Mouse (Mus musculus): Measurements from ENCODE around the gene Ubr1. TPM values are rescaled to one million over a fixed set of nuclear protein-coding genes. Genes with fewer than 3 reads are reported as not detected.

Gene Ubr1
- polyA plus RNA-seq (2015; fragmentation: Nextera tagmentation; extraction: Ambion mirVana), result 33.4 and 38.2 TPM in 2 replicates

DNA sequence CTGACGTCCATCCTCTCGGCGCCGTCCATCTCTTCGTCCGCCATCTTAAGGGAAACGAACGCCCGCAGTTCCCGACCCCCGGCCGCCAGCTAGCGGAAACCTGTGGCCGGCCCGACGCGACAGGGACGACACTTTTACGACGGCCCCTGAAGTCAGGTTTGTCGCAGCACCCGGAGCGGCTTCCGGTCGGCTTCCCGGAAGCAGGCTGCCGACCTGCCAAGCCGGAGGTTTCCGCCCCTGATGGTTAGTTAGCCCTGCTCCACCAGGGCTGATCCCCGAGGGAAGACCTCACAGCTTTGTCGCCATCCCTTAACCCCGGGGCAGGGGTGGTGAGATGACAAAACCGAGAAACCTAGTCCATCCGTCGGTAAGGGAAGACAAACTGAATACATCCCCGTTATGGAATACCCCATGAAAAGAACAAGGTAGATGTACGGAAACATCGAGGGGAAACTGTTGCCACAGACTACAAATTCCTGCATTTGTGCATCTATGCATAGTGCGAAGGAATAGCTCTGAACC, at the start of gene Ubr1:
TSS of gene Ubr1 (minus strand) at position 157 of the 522 bp plus-strand sequence.
- Histone ChIP-seq H3K4me2 (ENCODE audit: low read length) (peak within 1 kb of the TSS; percentile 55), H3K27ac (ENCODE audit: low read depth, low read length) (peak within 1 kb of the TSS; percentile 88), H3K9me3 (ENCODE audit: control insufficient read depth, low read length) (no peaks in the 10 kb centered on the region), H3K36me3 (ENCODE audit: control insufficient read depth, insufficient read depth, low read length) (no peaks in the 10 kb centered on the region), H3K4me1 (ENCODE audit: control insufficient read depth, insufficient read depth, low read depth, low read length) (peaks cover 11% of the 10 kb centered on the region), H3K27me3 (replicated peaks; ENCODE audit: control insufficient read depth, insufficient read depth, low read length) (no peaks in the 10 kb centered on the region), H3K9ac (ENCODE audit: low read depth, low read length) (peak within 1 kb of the TSS; percentile 85), H3K4me3 (ENCODE audit: low read length) (peak within 1 kb of the TSS; percentile 74)
- under 1% methylated on average over 33 of the region's 39 CpGs for WGBS
- peak; percentile 96 for ATAC-seq

DNA sequence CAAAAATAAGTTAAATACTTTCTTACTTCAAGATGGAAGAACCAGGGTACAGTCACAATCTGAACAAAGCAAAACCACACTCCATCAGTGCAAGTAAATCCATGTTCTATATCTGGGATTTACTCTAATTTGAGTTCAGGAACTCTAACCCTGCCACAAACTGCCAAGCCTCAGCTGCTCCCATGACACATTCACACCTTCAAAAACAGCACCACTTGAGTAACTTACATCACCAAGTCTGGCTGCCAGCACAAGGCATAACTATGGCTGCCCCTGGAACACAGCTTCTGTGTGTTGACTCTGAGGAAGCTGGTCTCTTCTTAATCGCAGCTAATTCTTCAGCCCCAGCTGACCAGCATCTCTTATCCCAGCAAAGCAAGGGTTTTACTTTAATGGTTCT, 46.6 kb upstream of the Ubr1 start:
- Histone ChIP-seq H3K27ac (ENCODE audit: low read depth, low read length) (no peak overlapping the region), H3K4me1 (ENCODE audit: control insufficient read depth, insufficient read depth, low read depth, low read length) (no peaks in the 10 kb centered on the region), H3K9me3 (ENCODE audit: control insufficient read depth, low read length) (no peaks in the 10 kb centered on the region), H3K27me3 (replicated peaks; ENCODE audit: control insufficient read depth, insufficient read depth, low read length) (no peaks in the 10 kb centered on the region), H3K4me3 (ENCODE audit: low read length) (no peak overlapping the region), H3K4me2 (ENCODE audit: low read length) (no peak overlapping the region), H3K36me3 (ENCODE audit: control insufficient read depth, insufficient read depth, low read length) (peaks cover 28% of the 10 kb centered on the region), H3K9ac (ENCODE audit: low read depth, low read length) (no peak overlapping the region)
- WGBS, result 100% methylated on average over 1 of the region's 1 CpGs
- no peak for ATAC-seq

DNA sequence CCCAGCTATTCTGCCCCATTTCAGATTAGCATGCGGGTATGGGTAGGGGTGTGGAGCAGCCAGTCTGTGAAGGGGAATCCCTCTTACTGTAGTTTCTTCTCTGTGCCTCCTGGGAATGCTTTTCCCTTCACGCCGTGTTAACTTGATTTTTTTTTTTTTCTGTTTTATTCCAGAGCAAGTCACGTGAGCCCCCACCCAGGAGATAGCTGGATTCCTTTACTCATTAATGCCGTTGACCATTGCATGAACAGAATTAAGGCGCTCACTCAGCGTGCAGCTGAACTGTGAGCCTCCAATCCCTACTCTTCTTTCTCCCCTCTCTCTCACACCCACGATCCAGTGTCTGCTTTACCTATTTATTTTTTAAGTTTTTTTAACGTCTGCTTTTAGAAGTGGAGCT, 45.7 kb upstream of the Ubr1 start:
- no peak for ATAC-seq
- Histone ChIP-seq H3K36me3 (ENCODE audit: control insufficient read depth, insufficient read depth, low read length) (peaks cover 31% of the 10 kb centered on the region), H3K4me3 (ENCODE audit: low read length) (no peak overlapping the region), H3K4me1 (ENCODE audit: control insufficient read depth, insufficient read depth, low read depth, low read length) (no peaks in the 10 kb centered on the region), H3K9ac (ENCODE audit: low read depth, low read length) (no peak overlapping the region), H3K27ac (ENCODE audit: low read depth, low read length) (no peak overlapping the region), H3K4me2 (ENCODE audit: low read length) (no peak overlapping the region), H3K27me3 (replicated peaks; ENCODE audit: control insufficient read depth, insufficient read depth, low read length) (no peaks in the 10 kb centered on the region), H3K9me3 (ENCODE audit: control insufficient read depth, low read length) (no peaks in the 10 kb centered on the region)
- 82% methylated on average over 9 of the region's 9 CpGs for WGBS

DNA sequence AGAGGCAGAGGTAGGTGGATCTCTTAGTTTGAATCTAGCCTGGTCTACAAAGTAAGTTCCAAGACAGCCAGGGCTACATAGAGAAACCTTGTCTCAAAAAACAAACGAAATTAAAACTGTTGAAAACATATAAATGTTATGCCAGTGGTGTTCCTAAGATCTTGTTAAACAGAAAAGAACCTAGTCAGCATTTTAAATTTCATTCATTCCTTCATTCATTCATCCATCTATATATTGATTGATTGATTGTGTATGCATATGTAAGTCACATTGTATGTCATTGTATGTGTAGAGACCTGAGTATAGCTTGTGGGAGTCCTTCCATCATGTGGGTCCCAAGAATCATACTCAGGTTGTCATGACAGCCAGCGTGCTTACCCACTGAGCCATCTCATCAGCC, 45.0 kb upstream of the Ubr1 start:
- peaks cover 31% of the 10 kb centered on the region for H3K36me3 ChIP-seq (ENCODE audit: control insufficient read depth, insufficient read depth, low read length)

DNA sequence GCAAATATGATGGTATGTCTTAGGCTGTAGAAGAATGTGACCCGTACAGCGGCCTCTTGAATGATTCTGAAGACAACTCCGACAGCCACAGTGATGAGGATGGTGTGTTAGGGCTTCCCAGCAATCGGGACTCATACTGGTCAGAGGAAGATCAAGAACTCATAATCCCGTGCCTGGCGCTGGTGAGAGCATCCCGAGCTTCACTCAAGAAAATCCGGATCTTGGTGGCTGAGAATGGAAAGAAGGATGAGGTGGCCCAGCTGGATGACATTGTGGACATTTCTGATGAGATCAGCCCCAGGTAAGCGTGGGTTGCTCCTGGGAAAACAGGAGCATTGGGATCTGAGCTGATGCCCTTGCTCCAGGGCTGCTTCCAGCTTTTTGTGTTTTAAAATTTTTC, 42.2 kb upstream of the Ubr1 start:
- Histone ChIP-seq H3K27me3 (replicated peaks; ENCODE audit: control insufficient read depth, insufficient read depth, low read length) (no peaks in the 10 kb centered on the region), H3K36me3 (ENCODE audit: control insufficient read depth, insufficient read depth, low read length) (peaks cover 28% of the 10 kb centered on the region), H3K9me3 (ENCODE audit: control insufficient read depth, low read length) (no peaks in the 10 kb centered on the region), H3K4me3 (ENCODE audit: low read length) (no peak overlapping the region), H3K27ac (ENCODE audit: low read depth, low read length) (no peak overlapping the region), H3K9ac (ENCODE audit: low read depth, low read length) (no peak overlapping the region), H3K4me1 (ENCODE audit: control insufficient read depth, insufficient read depth, low read depth, low read length) (peaks cover 7% of the 10 kb centered on the region), H3K4me2 (ENCODE audit: low read length) (no peak overlapping the region)
- no peak for ATAC-seq
- 96% methylated on average over 9 of the region's 9 CpGs for WGBS

More for the DNA sequence above, 45.0 kb upstream of the Ubr1 start:
- Histone ChIP-seq H3K9ac (ENCODE audit: low read depth, low read length) (no peak overlapping the region), H3K4me1 (ENCODE audit: control insufficient read depth, insufficient read depth, low read depth, low read length) (no peaks in the 10 kb centered on the region), H3K4me3 (ENCODE audit: low read length) (no peak overlapping the region), H3K27ac (ENCODE audit: low read depth, low read length) (no peak overlapping the region), H3K9me3 (ENCODE audit: control insufficient read depth, low read length) (no peaks in the 10 kb centered on the region), H3K27me3 (replicated peaks; ENCODE audit: control insufficient read depth, insufficient read depth, low read length) (no peaks in the 10 kb centered on the region), H3K4me2 (ENCODE audit: low read length) (no peak overlapping the region)
- no peak for ATAC-seq
- WGBS, result 88% methylated on average over 2 of the region's 2 CpGs

DNA sequence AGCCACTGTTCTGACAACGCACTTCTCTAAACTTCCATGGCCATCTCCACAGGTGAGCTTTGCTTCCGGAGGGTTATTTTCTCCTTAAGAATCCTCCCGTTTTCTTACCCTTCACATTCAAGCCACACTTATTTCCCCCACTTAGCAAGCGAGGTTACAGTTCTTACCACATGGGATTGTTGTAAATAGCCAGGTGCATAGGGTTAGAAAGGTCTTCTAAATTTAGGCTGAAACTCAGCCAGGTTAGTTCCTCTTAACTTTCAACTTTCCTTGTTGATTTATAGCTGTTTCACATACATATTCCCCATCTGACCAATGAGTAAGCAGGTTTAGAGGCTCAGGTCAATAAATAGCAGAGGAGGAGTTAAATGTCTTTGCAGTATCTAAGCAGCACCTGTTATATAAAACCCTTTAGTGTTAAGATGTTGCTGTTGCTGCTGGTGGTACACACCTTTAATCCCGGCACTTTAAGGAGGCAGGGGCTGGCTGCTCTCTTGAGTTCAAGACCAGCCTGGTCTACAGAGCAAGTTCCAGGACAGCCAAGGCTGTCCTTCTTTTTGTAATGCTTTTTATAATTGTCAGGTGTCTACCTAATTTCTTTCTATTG, 38.7 kb upstream of the Ubr1 start:
- Histone ChIP-seq H3K27me3 (replicated peaks; ENCODE audit: control insufficient read depth, insufficient read depth, low read length) (no peaks in the 10 kb centered on the region), H3K4me3 (ENCODE audit: low read length) (peak overlapping the region; percentile 80), H3K36me3 (ENCODE audit: control insufficient read depth, insufficient read depth, low read length) (peaks cover 15% of the 10 kb centered on the region), H3K4me1 (ENCODE audit: control insufficient read depth, insufficient read depth, low read depth, low read length) (peaks cover 7% of the 10 kb centered on the region), H3K9ac (ENCODE audit: low read depth, low read length) (peak overlapping the region; percentile 78), H3K9me3 (ENCODE audit: control insufficient read depth, low read length) (no peaks in the 10 kb centered on the region), H3K27ac (ENCODE audit: low read depth, low read length) (no peak overlapping the region), H3K4me2 (ENCODE audit: low read length) (peak overlapping the region; percentile 64)
- 32% methylated on average over 5 of the region's 5 CpGs for WGBS
- no peak for ATAC-seq

DNA sequence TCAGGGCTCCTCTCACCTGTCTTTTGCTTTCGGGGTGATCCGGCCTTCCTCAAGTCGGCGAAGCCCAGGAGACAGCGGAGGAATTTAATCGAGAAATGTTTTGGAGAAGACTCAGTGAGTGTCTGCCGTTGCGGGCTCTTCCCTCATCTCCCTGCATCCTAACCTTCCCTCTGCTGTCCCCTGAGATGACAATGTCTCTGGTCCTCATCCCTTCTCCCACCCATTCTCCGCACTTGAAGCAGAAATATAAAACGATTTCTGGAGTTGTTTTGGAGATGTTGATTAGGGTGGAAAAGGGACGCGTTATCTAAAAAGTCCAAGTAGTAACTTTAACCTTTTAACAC, 38.1 kb upstream of the Ubr1 start:
- Histone ChIP-seq H3K4me1 (ENCODE audit: control insufficient read depth, insufficient read depth, low read depth, low read length) (peaks cover 7% of the 10 kb centered on the region), H3K4me3 (ENCODE audit: low read length) (peak overlapping the region; percentile 80), H3K9me3 (ENCODE audit: control insufficient read depth, low read length) (no peaks in the 10 kb centered on the region), H3K36me3 (ENCODE audit: control insufficient read depth, insufficient read depth, low read length) (peaks cover 13% of the 10 kb centered on the region), H3K27me3 (replicated peaks; ENCODE audit: control insufficient read depth, insufficient read depth, low read length) (no peaks in the 10 kb centered on the region), H3K27ac (ENCODE audit: low read depth, low read length) (peak overlapping the region; percentile 54; the same call in 1 of the 2 replicates), H3K9ac (ENCODE audit: low read depth, low read length) (peak overlapping the region; percentile 78), H3K4me2 (ENCODE audit: low read length) (peak overlapping the region; percentile 64)
- no peak for ATAC-seq
- under 1% methylated on average over 12 of the region's 12 CpGs for WGBS

DNA sequence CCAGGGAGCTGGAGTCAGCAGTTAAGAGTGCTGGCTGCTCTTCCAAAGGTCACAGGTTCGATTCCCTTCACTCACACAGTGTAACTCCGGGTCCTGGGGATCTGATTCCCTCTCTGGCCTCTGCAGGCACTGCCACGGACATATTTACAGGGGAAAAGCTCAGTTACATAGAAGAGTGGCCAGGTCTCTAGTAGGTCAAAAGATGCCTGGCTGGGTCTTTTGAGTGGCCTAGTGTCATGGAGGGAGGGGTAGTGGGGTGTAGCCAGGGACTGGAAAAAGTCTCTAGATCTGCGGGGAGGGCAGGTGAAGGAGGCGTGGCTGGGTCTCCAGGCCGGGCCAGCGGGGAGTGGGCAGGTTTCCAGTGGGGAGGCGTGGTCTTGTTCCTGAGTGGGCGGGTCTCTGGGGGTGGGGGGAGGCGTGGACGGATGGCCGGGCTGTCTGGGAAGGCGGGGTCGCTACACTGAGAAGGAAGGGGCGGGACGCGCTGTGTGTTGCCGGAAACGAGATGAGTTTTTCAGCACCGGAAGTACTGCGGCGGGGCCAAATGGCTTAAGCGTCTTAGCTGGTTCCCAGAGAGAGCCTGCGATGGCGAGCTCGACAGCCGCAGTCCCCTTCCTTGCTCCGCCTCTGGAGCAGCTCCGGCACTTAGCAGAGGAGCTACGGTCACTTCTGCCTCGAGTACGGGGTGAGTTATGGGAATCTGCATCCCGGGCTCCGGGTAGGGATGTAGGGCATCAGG, 37.6 kb upstream of the Ubr1 start, which contains the start of gene Ccndbp1:
TSS of gene Ccndbp1 (plus strand) at position 479 of the 739 bp plus-strand sequence.
- peak within 1 kb of the TSS; percentile 80 for H3K4me3 ChIP-seq (ENCODE audit: low read length)
- peaks cover 11% of the 10 kb centered on the region for H3K36me3 ChIP-seq (ENCODE audit: control insufficient read depth, insufficient read depth, low read length)
- no peaks in the 10 kb centered on the region for H3K27me3 ChIP-seq (replicated peaks; ENCODE audit: control insufficient read depth, insufficient read depth, low read length)
- H3K27ac ChIP-seq (ENCODE audit: low read depth, low read length), result peak within 1 kb of the TSS; percentile 60
- peak within 1 kb of the TSS; percentile 78 for H3K9ac ChIP-seq (ENCODE audit: low read depth, low read length)
- ATAC-seq, result peak; percentile 98
- H3K4me2 ChIP-seq (ENCODE audit: low read length), result peak within 1 kb of the TSS; percentile 64
- 2% methylated on average over 34 of the region's 34 CpGs for WGBS
- no peaks in the 10 kb centered on the region for H3K9me3 ChIP-seq (ENCODE audit: control insufficient read depth, low read length)
- H3K4me1 ChIP-seq (ENCODE audit: control insufficient read depth, insufficient read depth, low read depth, low read length), result peaks cover 7% of the 10 kb centered on the region

DNA sequence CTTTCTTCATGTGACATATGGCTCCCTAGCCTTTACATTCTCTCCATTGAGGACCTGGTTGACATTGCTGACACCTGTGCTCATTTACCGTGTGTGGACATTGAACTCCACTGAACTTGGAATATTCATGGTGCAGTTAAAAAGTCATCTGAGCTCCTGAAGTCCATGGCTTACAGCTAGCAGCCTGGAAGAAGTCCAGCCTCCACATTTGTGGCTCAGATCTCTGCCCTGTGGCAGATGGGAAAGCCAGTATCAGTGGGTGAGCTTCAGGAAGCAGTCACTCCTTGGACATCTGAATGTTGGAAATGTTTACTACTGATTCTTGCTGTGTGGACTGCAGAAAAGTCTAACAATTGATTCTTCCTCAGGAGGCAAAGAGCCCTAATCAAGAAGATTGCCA, 36.5 kb upstream of the Ubr1 start:
- H3K27ac ChIP-seq (ENCODE audit: low read depth, low read length), result no peak overlapping the region
- H3K4me3 ChIP-seq (ENCODE audit: low read length), result no peak overlapping the region
- ATAC-seq, result no peak
- 88% methylated on average over 1 of the region's 1 CpGs for WGBS
- no peaks in the 10 kb centered on the region for H3K27me3 ChIP-seq (replicated peaks; ENCODE audit: control insufficient read depth, insufficient read depth, low read length)
- no peak overlapping the region for H3K9ac ChIP-seq (ENCODE audit: low read depth, low read length)
- H3K9me3 ChIP-seq (ENCODE audit: control insufficient read depth, low read length), result no peaks in the 10 kb centered on the region
- peaks cover 7% of the 10 kb centered on the region for H3K4me1 ChIP-seq (ENCODE audit: control insufficient read depth, insufficient read depth, low read depth, low read length)
- peaks cover 3% of the 10 kb centered on the region; the same call in 1 of the 2 replicates for H3K36me3 ChIP-seq (ENCODE audit: control insufficient read depth, insufficient read depth, low read length)
- no peak overlapping the region for H3K4me2 ChIP-seq (ENCODE audit: low read length)

All from hindbrain, embryonic 16.5 days (tissue).